Mouse (Mus musculus) olfactory bulb, adult 2 months (tissue): Measurements from ENCODE around the gene Sparc. TPM values are rescaled to one million over a fixed set of nuclear protein-coding genes. Genes with fewer than 3 reads are reported as not detected.
A peak's percentile ranks its signal among the peaks of the same experiment; 100 is the strongest.

Source experiments
- H3K27ac ChIP-seq: fragments of 200-500 bp; 2 replicates; pipeline ENCODE4 v1.5.1; 2012; ENCODE audit warnings: low read depth, low read length; ENCODE audit not compliant: insufficient read depth
- H3K4me1 ChIP-seq: fragments of 200-500 bp; 2 replicates; pipeline ENCODE4 v1.6.1; 2012; ENCODE audit warnings: low read length; ENCODE audit not compliant: control insufficient read depth, insufficient read depth
- H3K4me3 ChIP-seq: fragments of 200-500 bp; 2 replicates; pipeline ENCODE4 v1.5.1; 2012; ENCODE audit warnings: mild to moderate bottlenecking, low read depth, low read length, moderate library complexity; ENCODE audit not compliant: insufficient read depth
- CTCF ChIP-seq: fragments of 200-500 bp; IDR thresholded peaks from 2 replicates; pipeline ENCODE4 v1.5.1; 2012; ENCODE audit warnings: low read depth, mild to moderate bottlenecking, low read length, moderate library complexity; ENCODE audit not compliant: insufficient read depth
- POLR2A ChIP-seq: fragments of 200-500 bp; IDR thresholded peaks from 2 replicates; pipeline ENCODE4 v1.6.1; 2012; ENCODE audit warnings: mild to moderate bottlenecking, low read depth, low read length, moderate library complexity; ENCODE audit not compliant: insufficient read depth
- WGBS: fragments of 180-500 bp; shearing (Covaris S2); methylation state at CpG from one replicate; pipeline ENCODE4 v1.1.7; 2018; 5-methylcytosine and 5-hydroxymethylcytosine counted together
- polyA plus RNA-seq: library from polyadenylated mRNA; stranded (reverse); fragments of >200 nt; gene quantifications from 2 replicates; pipeline ENCODE4 v1.2.4, GENCODE M21; 2012; ENCODE audit warnings: low replicate concordance; ENCODE audit not compliant: missing spikeins, insufficient read depth, insufficient read length

The Sparc gene
- polyA plus RNA-seq, 1 experiment = 225 TPM

- Histone ChIP-seq H3K4me1 (peaks cover 12% of the 10 kb centered on the region), H3K4me3 (no peak overlapping the region), H3K27ac (no peak overlapping the region)
- TF ChIP-seq CTCF (no peak), POLR2A (no peak)
- WGBS = 42% methylated on average over 6 of the region's 6 CpGs
Observed at GRCm38 (mm10) chr11:55380908-55381307, 42.1 kb downstream of the Sparc start.

DNA sequence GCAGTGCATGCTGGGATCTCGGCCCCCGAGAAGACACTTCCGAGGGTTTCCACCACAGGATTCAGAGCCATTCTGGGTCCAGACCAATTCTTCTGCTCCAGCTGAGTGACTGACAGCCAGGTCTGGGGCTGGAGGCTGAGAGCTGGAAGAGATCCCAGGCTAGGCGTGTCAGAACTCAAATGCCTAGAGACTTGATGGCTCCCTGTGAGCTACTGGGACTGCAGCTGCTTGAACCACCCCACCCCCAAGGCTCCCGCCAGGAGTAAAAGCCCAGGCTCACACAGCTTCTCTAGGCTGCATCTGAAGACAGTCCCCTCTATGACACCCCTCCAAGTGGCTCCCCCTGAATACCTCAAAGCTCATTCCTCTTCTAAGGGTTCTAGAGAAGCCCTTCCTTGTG, 44.6 kb downstream of the Sparc start:
- Histone ChIP-seq H3K27ac (peak overlapping the region; percentile 78; the same call in 1 of the 2 replicates), H3K4me1 (peaks cover 12% of the 10 kb centered on the region), H3K4me3 (no peak overlapping the region)
- 13% methylated on average over 5 of the region's 5 CpGs for WGBS
- TF ChIP-seq CTCF (no peak), POLR2A (no peak)

- WGBS = 54% methylated on average over 6 of the region's 6 CpGs
- H3K4me3 ChIP-seq = no peak overlapping the region
- TF ChIP-seq CTCF = peak; percentile 22; the same call in 1 of the 2 replicates
- no peak for TF ChIP-seq POLR2A
- H3K27ac ChIP-seq = no peak overlapping the region
- peaks cover 8% of the 10 kb centered on the region for H3K4me1 ChIP-seq
Observed at GRCm38 (mm10) chr11:55373838-55374237, 49.1 kb downstream of the Sparc start.

- WGBS = 90% methylated on average over 12 of the region's 12 CpGs
- no peak overlapping the region for H3K27ac ChIP-seq
- no peak for TF ChIP-seq CTCF
- no peak for TF ChIP-seq POLR2A
- peaks cover 5% of the 10 kb centered on the region for H3K4me1 ChIP-seq
- no peak overlapping the region for H3K4me3 ChIP-seq
Observed at GRCm38 (mm10) chr11:55373373-55373772, 49.6 kb downstream of the Sparc start.

DNA sequence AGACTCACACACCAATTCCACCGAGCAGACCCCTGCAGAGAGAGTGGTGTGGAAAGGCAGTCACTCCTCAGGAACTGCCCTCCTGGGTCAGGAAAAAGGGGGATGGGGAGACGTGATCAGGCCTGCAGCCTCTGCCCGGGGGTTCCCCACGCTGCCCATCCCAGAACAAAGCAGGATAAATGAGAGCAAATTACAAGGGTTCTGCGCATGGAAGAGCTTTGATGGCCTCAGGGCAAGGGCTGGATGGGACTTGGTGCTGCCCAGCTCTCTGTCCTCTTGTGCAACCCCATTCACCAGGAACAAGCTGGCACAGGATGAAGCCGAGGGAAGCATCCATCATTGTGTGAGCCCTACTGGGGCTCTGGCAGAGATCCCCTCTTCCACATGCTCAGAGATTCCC, 51.0 kb downstream of the Sparc start:
- Histone ChIP-seq H3K4me1 (no peaks in the 10 kb centered on the region), H3K4me3 (no peak overlapping the region), H3K27ac (no peak overlapping the region)
- WGBS = 58% methylated on average over 6 of the region's 6 CpGs
- TF ChIP-seq POLR2A = no peak
- no peak for TF ChIP-seq CTCF

GRCm38 (mm10) chr11:55369093-55369471, 53.9 kb downstream of the Sparc start:
- TF ChIP-seq POLR2A (no peak), CTCF (no peak)
- H3K4me1 ChIP-seq = no peaks in the 10 kb centered on the region; the same call in 1 of the 2 replicates
- 63% methylated on average over 6 of the region's 6 CpGs for WGBS
- H3K27ac ChIP-seq = no peak overlapping the region
- H3K4me3 ChIP-seq = no peak overlapping the region

GRCm38 (mm10) chr11:55368388-55369092, 54.4 kb downstream of the Sparc start:
- Histone ChIP-seq H3K27ac (no peak overlapping the region), H3K4me1 (no peaks in the 10 kb centered on the region; the same call in 1 of the 2 replicates), H3K4me3 (no peak overlapping the region)
- TF ChIP-seq CTCF (no peak), POLR2A (no peak)
- 77% methylated on average over 4 of the region's 4 CpGs for WGBS

DNA sequence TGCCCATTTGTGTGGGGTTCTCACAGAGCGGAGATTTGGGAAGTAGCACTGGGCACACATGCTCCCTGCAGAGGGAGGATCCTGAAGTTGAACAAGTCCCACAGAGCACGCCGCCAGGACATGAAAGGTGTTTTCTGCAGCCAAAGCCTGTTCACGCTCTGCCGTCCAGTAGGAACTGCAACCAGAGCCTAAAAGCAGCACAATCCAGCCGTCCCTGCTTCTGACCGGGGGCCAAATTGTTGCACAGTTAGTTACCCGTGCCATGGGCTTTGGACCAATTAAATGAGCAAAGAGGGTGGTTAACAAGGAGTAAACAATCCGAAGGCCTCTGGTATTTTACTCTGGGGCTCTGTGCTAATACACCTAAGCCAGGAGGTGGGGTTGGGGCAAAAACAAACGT, 55.2 kb downstream of the Sparc start:
- 67% methylated on average over 10 of the region's 10 CpGs for WGBS
- Histone ChIP-seq H3K4me3 (no peak overlapping the region), H3K4me1 (no peaks in the 10 kb centered on the region; the same call in 1 of the 2 replicates), H3K27ac (no peak overlapping the region)
- no peak for TF ChIP-seq CTCF
- no peak for TF ChIP-seq POLR2A

- Histone ChIP-seq H3K27ac (no peak overlapping the region), H3K4me3 (no peak overlapping the region), H3K4me1 (no peaks in the 10 kb centered on the region; the same call in 1 of the 2 replicates)
- WGBS = 84% methylated on average over 5 of the region's 5 CpGs
- no peak for TF ChIP-seq CTCF
- no peak for TF ChIP-seq POLR2A
Observed at GRCm38 (mm10) chr11:55365840-55366239, 57.1 kb downstream of the Sparc start.
